Mouse (Mus musculus) right cerebral cortex, adult 2 months (tissue): ENCODE measurements around the gene Dpp8.
"Not testable (repeated sequence)": the region's sequence is repeated elsewhere in the genome, so short reads cannot be mapped to it uniquely, and the experiment has no call there.

ENCODE experiments used
- DNase-seq, 2 experiments: peaks; one replicate each; pipeline ENCODE4 v3.0.0; 2021 to 2022; ENCODE audit warnings: low spot score in 2 of 2

Dpp8 gene

GRCm38 (mm10) chr9:65032269-65033108 is at the start of gene Dpp8:
Dpp8 (plus strand) TSS chr9:65032414.
- peak; percentile 91 to 94 for DNase-seq

DNA sequence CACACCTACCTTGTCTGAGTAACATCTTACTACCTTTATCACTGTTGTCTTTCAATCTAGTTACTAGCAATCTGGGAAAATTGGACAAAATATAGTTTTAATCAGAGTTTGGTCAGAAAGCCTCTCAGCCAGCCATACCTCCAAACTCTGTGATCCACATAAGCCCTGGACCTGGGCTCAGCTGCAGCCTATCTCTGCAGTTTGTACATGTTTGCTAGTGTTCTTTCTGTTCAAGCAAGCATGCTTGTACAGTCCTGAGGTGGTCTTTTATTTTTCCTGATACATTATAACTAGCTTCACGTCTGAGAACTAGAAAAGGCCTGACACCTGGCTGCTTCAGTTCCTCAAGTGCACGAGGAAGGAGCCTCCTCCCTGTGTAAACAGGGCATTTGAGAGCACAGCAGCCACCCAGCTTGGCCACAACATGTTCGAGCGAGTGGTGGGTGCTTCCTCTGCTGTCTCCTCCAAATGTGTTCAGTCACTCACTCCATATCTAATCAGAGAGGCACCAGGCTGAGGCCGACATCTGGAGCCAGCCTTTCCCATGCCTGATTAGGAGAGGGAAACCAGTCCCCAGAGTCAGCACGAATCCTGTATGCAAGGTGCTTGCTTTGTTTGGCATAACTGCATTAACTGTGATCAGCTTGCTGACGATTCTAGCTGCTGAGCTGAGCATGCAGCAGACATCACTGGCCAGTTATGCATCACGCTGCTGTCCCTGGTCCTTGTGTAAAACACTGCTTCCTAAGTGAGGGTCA is 47.0 kb upstream of the Dpp8 start:
- DNase-seq: no peak

GRCm38 (mm10) chr9:64985807-64986206 is 46.4 kb upstream of the Dpp8 start:
- peak in 1 of 2 experiments; percentile 23 for DNase-seq

- no peak for DNase-seq
Measured at GRCm38 (mm10) chr9:64987651-64988050, 44.6 kb upstream of the Dpp8 start.

DNA sequence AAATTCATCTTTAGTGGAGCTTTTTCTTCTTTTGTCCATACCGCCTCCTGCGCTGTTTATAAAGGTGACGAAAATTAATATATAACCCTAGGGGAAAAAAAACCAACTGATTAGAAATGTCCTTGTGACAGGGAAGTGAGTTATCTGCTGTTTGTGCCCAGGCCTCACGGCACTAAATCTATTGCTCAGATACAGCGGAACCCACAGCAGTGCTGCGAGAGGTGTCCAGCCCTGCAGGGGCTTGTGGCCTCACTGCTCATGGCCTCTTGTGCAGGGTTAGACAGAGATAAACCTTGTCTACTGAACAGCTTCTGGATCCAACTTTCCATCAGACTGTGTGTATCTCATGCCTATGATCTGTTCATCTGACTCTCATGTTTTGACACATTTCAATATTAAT is 43.8 kb upstream of the Dpp8 start:
- no peak for DNase-seq

DNA sequence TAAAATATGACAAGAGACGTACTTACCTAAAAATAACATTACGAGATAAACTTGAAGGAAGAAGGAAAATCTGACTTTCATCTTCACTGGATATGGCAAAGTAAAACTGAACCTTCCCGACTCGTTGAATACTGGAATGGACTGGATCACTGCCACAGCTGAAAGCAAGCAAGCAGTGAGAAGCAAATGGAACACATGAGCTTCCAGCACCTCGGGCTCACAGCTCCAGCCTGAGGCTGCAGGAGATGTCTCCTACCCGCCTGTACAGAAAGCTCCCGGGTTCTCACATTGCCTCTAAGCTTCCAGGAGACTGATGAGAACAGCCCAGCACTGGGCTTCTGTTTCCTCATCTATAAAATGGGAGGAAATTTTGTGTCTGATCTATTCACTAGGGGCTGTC is 41.9 kb upstream of the Dpp8 start:
- DNase-seq: no peak

GRCm38 (mm10) chr9:64995464-64995863 is 36.8 kb upstream of the Dpp8 start:
- not testable (repeated sequence) for DNase-seq

GRCm38 (mm10) chr9:65001481-65001880 is 30.7 kb upstream of the Dpp8 start:
- DNase-seq: no peak

DNA sequence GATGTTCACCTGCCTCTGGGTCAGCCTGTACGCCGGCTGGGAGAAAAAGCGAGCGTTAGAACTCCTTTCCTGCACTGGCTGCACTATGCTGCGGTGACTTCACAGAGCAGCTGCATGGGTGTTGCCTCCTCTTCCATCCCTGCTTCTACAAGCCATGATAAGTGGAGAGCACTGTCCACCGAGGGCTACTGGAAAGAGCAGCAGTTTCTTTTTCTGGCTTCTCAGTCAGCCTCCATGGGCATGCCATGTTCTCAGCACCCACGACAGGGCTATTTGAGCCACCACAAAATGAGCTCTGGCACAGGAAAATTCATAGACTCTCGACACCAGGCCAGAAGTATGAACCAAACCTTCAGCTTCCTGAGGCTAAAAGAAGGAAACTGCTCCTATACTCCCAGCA is 26.5 kb upstream of the Dpp8 start:
- peak in 1 of 2 experiments; percentile 24 for DNase-seq

DNA sequence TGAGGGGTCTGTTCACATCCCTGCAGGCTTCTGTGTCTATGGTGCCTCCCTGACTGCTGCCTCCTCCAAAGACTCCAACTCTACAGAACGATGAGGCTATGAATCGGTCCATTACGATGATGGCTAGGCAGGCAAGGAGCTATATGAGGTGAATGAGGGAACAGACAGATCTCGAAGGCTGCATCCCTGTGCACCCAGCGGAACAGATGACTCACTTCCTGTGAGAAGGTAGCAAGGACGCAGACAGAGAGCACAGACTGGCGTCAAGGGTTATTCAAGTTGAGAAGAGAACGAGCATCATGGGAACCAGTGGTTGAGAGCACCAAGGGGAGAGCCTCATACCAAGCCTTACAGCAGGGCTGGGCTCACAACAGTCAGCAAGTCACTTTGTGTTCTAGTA is 21.6 kb upstream of the Dpp8 start:
- no peak for DNase-seq

GRCm38 (mm10) chr9:65011304-65011703 is 20.9 kb upstream of the Dpp8 start:
- DNase-seq: no peak

GRCm38 (mm10) chr9:65015461-65016222 is 16.6 kb upstream of the Dpp8 start:
- DNase-seq: no peak

GRCm38 (mm10) chr9:65016241-65016977 is 15.8 kb upstream of the Dpp8 start:
- no peak for DNase-seq

GRCm38 (mm10) chr9:65016978-65017827 is 15.0 kb upstream of the Dpp8 start:
- no peak for DNase-seq

GRCm38 (mm10) chr9:65017896-65018295 is 14.3 kb upstream of the Dpp8 start:
- no peak for DNase-seq

- no peak for DNase-seq
Measured at GRCm38 (mm10) chr9:65018588-65019121, 13.6 kb upstream of the Dpp8 start.

DNA sequence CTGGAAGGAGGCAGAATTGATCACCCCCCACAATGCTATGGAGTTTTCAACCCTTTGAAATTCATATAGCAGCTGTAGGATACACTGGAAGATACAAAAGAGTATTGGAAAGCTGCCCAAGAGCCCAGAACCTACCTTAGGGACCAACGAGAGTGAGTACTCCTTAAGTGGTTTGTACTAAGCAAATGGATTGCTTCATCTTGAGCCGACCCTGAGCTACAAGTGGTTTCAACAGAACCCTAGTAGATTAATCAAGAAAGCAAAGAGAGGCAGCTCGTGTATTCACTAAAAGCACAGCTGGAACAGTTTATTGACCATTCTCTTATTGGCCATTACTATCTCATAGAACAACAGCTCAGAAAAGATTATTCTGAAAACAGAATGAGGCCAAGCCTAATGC is 13.1 kb upstream of the Dpp8 start:
- DNase-seq: no peak

DNA sequence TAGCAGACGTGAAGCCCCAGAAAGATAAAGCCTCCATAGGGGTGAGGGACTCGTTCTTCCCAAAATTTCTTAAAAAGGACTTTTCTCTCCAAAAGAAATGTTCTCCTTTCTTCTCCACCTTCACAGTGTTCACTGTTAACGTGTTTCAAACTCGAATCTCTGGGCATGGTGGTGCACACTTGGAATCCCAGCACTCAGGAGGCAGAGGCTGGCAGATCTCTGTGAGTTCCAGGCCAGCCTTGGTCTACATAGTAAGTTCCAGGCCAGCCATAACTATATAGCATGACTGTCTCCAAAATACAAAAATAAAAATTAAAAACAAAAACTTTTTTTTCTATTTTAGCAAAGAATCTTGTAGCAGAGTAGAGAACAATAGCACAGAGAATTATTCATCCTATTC is 12.1 kb upstream of the Dpp8 start:
- DNase-seq: no peak

DNA sequence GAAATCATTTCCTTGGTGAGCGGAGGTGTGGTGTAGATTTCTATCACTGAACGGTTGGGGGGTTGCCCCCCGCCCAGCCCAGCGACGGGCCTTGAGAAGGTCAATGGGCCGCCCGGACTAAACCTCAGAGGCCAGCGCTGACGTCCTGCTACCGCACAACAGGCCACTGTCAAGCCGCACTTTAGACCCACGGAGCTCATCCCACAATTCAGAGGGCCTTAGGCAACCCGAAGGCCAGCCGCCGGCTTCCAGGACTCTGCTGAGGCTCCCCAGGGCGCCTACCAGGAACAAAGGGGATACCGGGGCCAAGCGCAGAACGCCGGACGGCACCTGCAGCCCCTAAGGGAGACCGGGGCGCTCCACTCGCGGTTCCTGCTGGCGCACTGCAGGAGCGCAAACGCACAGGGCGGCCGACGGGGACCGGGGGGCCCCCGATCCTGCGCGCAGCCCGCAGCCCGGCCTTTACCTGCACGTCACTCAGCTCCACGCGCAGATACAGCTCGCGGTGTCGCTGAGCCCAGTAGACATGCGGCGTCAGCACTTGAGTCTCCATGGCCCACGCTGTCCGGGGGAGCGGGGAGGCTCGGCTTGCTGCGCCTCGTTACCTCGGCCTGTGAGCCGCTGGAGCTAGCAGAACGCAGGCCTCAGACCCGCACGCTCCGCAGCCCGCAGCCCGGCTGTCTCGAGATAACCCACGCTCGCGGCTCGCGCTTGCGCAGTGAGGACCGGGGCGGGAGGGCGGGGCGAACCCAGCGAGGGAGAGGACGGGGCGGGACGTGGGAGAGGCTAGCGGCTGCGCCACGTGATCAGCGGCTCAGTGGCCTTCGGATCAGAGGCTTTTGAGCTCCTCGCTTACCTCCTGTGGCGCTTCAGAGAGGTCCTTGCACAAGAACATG is 11.0 kb upstream of the Dpp8 start, which contains the start of gene Hacd3:
Gene Hacd3 (minus strand): TSS at position 703 of the 896 bp plus-strand sequence.
- DNase-seq: peak; percentile 89
